Mouse (Mus musculus) bone marrow macrophage, adult 2 months (primary cell): ENCODE measurements around the gene Mef2b.

Source experiments
- CTCF ChIP-seq: IDR thresholded peaks from 2 replicates; pipeline ENCODE4 v1.5.1; 2012; ENCODE audit warnings: low read depth, mild to moderate bottlenecking, low read length, moderate library complexity
- POLR2A ChIP-seq: IDR thresholded peaks from 2 replicates; pipeline ENCODE4 v1.6.1; 2012; ENCODE audit warnings: mild to moderate bottlenecking, low read depth, low read length, borderline replicate concordance

DNA sequence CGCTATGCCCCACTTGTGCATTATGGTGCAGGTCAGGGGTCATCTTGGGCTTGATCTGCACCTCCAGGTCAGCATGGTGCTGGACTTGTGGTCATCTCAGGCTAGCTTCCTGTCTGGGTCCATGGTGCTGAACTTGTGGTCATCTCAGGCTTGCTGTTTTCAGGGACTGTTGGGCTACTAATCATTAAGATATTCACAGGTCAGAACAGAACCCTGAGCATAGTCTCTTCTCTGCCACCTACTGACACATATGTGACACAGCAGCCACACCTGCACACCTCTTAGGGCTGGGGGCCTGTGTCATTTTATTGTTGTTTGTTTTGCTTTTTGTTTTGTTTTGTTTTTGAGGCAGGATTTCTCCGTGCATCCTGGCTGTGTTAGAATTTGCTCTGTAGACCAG is 16.6 kb upstream of the Mef2b start:
- TF ChIP-seq POLR2A = no peak
- no peak for TF ChIP-seq CTCF
